Mouse (Mus musculus) spleen, adult 2 months (tissue): ENCODE measurements at regions not wholly inside any gene's neighbourhood (a gene's known extent, or its start where the extent isn't known, plus 50 kb on each side); places are given as distances from the start of the nearest gene placed in this dataset.

Experiments used
- DNase-seq, 2 experiments: peaks; one replicate each; pipeline versions ENCODE4 v3.0.0 to v3.0.0-alpha.2; 2012 to 2021; ENCODE audit warnings: low spot score in 2 of 2, low read depth in 1 of 2
- H3K27ac ChIP-seq: fragments of 200-500 bp; 2 replicates; pipeline ENCODE4 v1.5.1; 2012; ENCODE audit warnings: low read length, inconsistent platforms; ENCODE audit not compliant: insufficient read depth
- H3K27me3 ChIP-seq: fragments of 200-500 bp; 2 replicates; pipeline ENCODE4 v1.6.1; 2012; ENCODE audit warnings: mild to moderate bottlenecking, moderate library complexity, low read length, inconsistent platforms; ENCODE audit not compliant: control insufficient read depth, insufficient read depth
- H3K36me3 ChIP-seq: fragments of 200-500 bp; 2 replicates; pipeline ENCODE4 v1.6.1; 2012; ENCODE audit warnings: mild to moderate bottlenecking, low read length, inconsistent platforms; ENCODE audit not compliant: control insufficient read depth, insufficient read depth
- H3K4me1 ChIP-seq: fragments of 200-500 bp; 2 replicates; pipeline ENCODE4 v1.6.1; 2011; ENCODE audit warnings: inconsistent platforms; ENCODE audit not compliant: control insufficient read depth, insufficient read depth, insufficient read length
- H3K4me3 ChIP-seq: fragments of 200-500 bp; 2 replicates; pipeline ENCODE4 v1.5.1; 2011; ENCODE audit warnings: mild to moderate bottlenecking, inconsistent platforms; ENCODE audit not compliant: insufficient read depth, insufficient read length; ENCODE audit errors: extremely low read depth
- CTCF ChIP-seq: fragments of 200-500 bp; IDR thresholded peaks from 2 replicates; pipeline ENCODE4 v1.5.1; 2011; ENCODE audit warnings: mild to moderate bottlenecking, inconsistent platforms; ENCODE audit not compliant: insufficient read depth, insufficient read length, insufficient replicate concordance; ENCODE audit errors: extremely low read depth
- POLR2A ChIP-seq: fragments of 200-500 bp; IDR thresholded peaks from 2 replicates; pipeline ENCODE4 v1.6.1; 2011; ENCODE audit warnings: low read depth, low read length, inconsistent platforms
- WGBS: fragments of 180-500 bp; shearing (Covaris S2); methylation state at CpG from one replicate; pipeline ENCODE4 v1.1.7; 2018; 5-methylcytosine and 5-hydroxymethylcytosine counted together

DNA sequence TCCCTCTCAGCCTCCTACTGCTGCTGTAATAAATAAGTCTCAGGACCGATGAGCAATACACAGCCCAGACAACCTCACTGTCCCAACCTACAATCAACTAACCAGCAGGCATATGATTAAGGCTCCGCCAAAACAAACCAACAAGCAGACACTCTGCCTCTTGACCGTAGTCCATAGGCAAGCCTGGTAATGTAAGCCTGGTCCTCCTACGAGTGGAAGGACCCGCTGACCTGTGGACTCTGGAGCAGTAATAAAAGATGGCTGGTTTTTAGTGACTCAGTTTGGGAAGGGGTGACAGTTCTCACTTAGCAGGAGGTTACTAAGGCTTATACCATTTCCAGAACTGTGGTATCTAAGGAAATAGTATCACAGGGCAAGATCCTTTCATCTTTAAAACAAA, 53.4 kb downstream of the Gm47996 start:
- Histone ChIP-seq H3K4me3 (no peak overlapping the region), H3K4me1 (no peaks in the 10 kb centered on the region), H3K36me3 (no peaks in the 10 kb centered on the region), H3K27me3 (no peaks in the 10 kb centered on the region), H3K27ac (no peak overlapping the region)
- WGBS, result 94% methylated on average over 5 of the region's 5 CpGs
- no peak for DNase-seq
- TF ChIP-seq CTCF, result no peak
- no peak for TF ChIP-seq POLR2A

DNA sequence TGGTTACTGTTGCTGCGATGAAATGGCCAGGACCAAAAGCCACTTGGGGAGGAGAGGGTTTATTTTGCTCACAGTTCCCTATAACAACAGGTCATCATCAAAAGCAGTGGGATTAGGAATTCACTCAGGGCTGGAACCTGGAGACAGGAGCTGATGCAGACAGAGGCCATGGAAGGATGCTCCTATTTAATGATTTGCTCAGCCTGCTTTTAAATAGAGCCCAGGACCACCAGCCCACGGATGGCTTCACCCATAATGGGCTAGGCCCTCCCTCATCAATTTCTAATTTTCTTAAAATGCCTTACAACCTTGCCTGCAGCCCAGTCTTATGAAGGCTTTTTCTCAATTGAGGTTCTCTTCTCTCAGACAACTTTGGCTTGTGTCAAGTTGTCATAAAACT, 53.9 kb downstream of the Gm47996 start:
- TF ChIP-seq CTCF (no peak), POLR2A (no peak)
- Histone ChIP-seq H3K36me3 (no peaks in the 10 kb centered on the region), H3K27me3 (no peaks in the 10 kb centered on the region), H3K27ac (no peak overlapping the region), H3K4me1 (no peaks in the 10 kb centered on the region), H3K4me3 (no peak overlapping the region)
- 94% methylated on average over 2 of the region's 2 CpGs for WGBS
- DNase-seq, result no peak

DNA sequence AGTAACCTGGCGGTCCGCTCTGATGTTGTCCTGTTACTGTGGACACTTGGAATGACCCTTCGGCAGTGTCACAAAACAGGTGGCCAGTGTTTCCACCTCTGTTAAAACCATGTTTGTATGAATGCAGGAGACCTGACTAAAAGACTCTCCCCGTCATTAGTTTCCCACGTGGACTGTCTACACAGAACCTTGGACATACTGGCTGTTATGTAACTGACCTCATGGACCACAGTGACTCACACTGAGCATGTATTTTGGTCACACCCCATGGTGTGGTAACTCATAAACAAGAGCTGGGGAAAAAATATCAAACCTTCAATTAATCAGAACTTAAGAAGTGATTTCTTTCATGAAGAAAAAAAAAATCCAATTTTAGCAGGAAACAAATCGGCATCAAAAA, 54.9 kb downstream of the Gm47996 start:
- H3K4me3 ChIP-seq, result no peak overlapping the region
- no peaks in the 10 kb centered on the region for H3K4me1 ChIP-seq
- H3K36me3 ChIP-seq, result no peaks in the 10 kb centered on the region
- DNase-seq, result no peak
- H3K27ac ChIP-seq, result no peak overlapping the region
- WGBS, result 89% methylated on average over 6 of the region's 6 CpGs
- H3K27me3 ChIP-seq, result no peaks in the 10 kb centered on the region
- TF ChIP-seq CTCF, result no peak
- no peak for TF ChIP-seq POLR2A

GRCm38 (mm10) chr1:151265590-151265989, 55.7 kb downstream of the Gm47996 start:
- WGBS, result 56% methylated on average over 5 of the region's 5 CpGs
- no peak for TF ChIP-seq CTCF
- TF ChIP-seq POLR2A, result no peak

DNA sequence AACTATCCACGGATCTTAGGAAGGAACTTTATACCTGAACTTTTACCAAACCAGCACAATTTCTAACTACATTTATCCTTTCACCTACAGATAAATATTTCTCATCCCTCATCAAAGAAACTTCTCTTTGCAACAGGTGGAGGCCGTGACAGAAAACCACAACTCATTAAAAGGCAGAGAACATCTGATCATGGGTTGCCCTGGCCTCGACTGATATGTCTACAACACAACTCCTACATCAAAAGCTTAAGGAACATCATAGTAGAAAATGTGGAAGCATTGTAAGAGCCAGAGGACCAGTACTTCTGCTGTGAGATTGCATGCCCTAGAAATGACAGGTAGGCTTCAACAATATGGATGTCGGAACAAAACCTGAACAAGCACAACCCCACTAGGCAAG, 56.8 kb downstream of the Gm47996 start:
- TF ChIP-seq CTCF (no peak), POLR2A (no peak)
- H3K4me3 ChIP-seq, result no peak overlapping the region
- H3K27ac ChIP-seq, result no peak overlapping the region
- 65% methylated on average over 4 of the region's 4 CpGs for WGBS
- H3K27me3 ChIP-seq, result no peaks in the 10 kb centered on the region
- peaks cover 3% of the 10 kb centered on the region; the same call in 1 of the 2 replicates for H3K4me1 ChIP-seq
- no peak for DNase-seq
- no peaks in the 10 kb centered on the region for H3K36me3 ChIP-seq

More at GRCm38 (mm10) chr1:151265590-151265989, 55.7 kb downstream of the Gm47996 start:
- Histone ChIP-seq H3K4me1 (peaks cover under 1% of the 10 kb centered on the region; the same call in 1 of the 2 replicates), H3K27ac (no peak overlapping the region), H3K4me3 (no peak overlapping the region), H3K27me3 (no peaks in the 10 kb centered on the region), H3K36me3 (no peaks in the 10 kb centered on the region)
- DNase-seq, result no peak

DNA sequence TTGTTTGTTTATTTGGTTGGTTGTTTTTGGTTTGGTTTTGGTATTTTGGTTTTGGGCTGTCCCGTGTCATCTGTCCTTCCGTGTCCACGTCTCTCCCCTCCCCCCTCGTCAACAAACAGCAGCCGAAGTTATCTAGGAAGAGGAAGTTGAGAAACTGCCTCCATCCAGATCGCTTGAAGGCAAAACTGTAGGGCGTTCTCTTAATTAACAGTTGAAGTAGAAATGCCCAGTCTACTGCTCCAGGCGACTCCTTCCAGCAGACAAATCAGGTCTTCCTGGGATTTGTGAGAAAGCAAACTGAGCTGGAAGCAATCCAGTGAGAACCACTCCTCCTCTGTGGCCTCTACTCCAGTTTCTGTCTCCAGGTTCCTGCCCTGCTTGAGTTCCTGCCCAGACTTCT, 60.8 kb downstream of the Gm47996 start:
- 4% methylated on average over 8 of the region's 8 CpGs for WGBS
- Histone ChIP-seq H3K27ac (peak overlapping the region; percentile 12; the same call in 1 of the 2 replicates), H3K36me3 (no peaks in the 10 kb centered on the region), H3K27me3 (no peaks in the 10 kb centered on the region), H3K4me3 (no peak overlapping the region), H3K4me1 (peaks cover 3% of the 10 kb centered on the region; the same call in 1 of the 2 replicates)
- DNase-seq, result peak in 1 of 2 experiments; percentile 19
- TF ChIP-seq POLR2A (no peak; the same call in 1 of the 2 replicates), CTCF (no peak)

DNA sequence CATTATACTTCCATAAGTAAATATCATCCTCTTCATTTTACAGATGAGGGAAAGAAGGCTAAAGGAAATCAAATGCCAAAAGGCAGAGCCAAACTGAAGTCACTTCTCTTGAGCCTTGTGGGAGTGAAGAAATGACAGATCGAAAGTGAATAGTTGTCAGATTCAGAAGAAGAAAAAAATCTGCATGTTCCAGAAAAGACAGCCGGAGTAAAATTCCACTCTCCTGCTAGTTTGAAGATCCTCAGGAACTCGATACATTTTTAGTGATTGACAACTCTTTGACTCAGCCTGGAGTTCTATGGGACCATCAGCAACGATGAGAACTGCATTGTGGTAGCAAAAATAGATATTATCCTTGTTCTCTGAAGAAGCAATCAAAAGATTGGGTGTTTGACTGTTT, 64.4 kb downstream of the Gm47996 start:
- Histone ChIP-seq H3K27me3 (no peaks in the 10 kb centered on the region), H3K36me3 (no peaks in the 10 kb centered on the region), H3K4me1 (peaks cover 3% of the 10 kb centered on the region; the same call in 1 of the 2 replicates), H3K27ac (no peak overlapping the region), H3K4me3 (no peak overlapping the region)
- no peak for DNase-seq
- 89% methylated on average over 4 of the region's 4 CpGs for WGBS
- TF ChIP-seq CTCF (no peak), POLR2A (no peak)
